Mouse (Mus musculus): ENCODE results near the gene Lzts2. TPM values are rescaled to one million over a fixed set of nuclear protein-coding genes. Genes with fewer than 3 reads are reported as not detected.
"Not testable (repeated sequence)": the region's sequence is repeated elsewhere in the genome, so short reads cannot be mapped to it uniquely, and the experiment has no call there.

The Lzts2 gene
- total RNA-seq, 2 experiments from 2014 or later = 60.9 to 77.8 TPM

DNA sequence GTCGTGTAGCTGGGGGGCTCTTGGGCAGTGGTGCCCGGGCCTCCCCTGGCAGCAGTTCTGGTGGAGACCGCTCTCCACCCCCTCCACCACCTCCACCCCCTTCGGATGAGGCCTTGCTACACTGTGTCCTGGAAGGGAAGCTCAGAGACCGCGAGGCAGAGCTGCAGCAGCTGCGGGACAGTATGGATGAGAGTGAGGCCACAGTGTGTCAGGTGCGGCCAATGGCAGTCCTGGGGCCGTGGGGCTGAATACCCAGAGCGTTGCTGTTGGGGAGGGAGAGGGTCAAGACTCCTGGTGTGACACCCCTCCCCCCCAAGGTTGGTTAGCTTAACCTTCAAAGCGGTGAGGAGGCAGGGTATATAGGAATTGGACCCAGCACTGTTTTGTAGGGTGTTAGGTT lies 9.8 kb downstream of the Lzts2 start:
- DNase-seq = no peak
- intact Hi-C loops (cut with DNase I) = no loop called here

DNA sequence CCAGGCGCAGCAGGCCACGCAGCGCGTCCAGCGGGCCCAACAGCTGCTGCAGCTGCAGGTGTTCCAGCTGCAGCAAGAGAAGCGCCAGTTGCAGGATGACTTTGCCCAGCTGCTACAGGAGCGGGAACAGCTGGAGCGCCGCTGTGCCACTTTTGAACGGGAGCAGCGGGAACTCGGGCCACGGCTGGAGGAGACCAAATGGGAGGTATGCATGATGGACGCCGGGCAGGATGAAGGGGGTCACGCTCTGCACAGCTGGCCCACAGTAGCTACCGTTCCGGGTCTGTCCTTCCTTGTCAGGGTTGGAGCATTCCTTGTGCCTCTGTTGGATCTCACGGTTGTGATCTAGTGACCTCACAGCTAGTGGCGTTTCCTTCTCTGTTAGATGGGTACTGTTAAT lies 10.6 kb downstream of the Lzts2 start:
- intact Hi-C loops (cut with DNase I) = no loop called here
- DNase-seq = no peak

DNA sequence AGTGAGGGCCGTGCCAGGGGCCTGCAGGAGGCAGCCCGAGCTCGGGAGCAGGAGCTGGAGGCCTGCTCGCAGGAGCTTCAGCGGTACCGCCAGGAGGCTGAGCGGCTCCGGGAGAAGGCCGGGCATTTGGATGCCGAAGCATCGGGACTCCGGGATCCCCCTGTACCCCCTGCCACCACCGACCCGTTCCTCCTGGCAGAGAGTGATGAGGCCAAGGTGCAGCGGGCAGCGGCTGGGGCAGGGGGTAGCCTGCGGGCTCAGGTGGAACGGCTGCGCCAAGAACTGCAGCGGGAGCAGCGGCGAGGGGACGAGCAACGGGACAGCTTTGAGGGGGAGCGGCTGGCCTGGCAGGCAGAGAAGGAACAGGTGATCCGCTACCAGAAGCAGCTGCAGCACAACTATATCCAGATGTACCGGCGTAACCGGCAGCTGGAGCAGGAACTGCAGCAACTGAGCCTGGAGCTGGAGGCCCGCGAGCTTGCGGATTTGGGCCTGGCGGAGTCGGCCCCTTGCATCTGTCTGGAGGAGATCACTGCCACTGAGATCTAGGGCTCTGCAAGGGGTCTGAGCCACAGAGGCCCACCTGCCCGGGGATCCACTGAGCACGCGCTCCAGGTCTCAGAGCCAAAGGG lies 11.8 kb downstream of the Lzts2 start:
- no peak for DNase-seq
- intact Hi-C loops (cut with DNase I) = no loop called here

DNA sequence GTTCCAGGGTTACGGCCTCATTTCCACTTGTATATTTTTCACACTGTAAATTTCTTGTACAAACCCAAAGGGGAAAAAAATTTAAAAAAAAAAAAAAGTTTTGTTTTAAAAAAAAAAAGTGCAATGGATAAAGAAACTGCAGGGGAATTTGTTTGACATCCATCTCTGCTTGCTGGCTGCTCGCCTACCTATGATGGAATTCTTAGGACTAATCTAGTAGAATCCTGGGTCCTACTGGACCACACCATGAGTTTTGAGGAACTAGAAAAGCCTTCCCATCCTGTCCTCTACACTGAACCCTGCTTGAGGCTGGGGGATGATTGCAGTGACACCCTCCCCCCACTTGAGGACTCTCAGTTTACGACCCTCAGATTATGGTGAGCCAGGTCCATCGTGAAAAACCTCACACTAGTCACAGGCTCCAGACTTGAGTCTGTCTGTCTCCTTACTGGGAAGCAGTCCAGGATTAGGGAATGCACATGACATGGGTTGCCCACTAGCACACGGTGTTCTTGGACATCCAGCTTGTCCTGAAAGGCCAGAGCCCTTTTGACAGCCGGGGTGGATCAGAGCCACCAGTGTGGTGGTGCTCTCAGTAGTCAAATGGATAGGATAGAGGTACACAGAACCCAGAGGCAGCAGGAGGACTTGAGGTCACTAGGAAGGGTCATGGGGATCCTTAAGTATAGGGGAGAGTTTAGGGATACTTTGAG lies 12.9 kb downstream of the Lzts2 start:
- peak; percentile 47 to 60 for DNase-seq

DNA sequence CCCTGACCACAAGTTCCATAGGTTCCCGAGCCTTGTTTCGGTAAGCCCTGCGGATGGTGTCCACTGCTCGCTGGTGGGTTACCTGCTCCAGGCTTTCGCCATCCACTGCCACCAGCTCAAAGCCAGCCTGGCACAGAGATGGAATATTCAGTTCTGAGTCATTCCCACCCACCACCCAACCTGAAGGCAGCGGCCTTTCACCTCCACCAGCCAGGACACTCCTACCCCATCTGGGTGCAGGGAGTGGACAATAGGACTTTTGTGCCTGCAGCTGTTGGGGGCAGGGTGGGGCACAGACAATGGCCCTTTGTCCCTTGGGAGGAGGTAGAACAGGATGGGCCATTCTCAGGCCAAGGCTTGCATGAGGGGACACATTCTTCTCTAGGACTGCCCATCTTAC lies 13.6 kb downstream of the Lzts2 start:
- DNase-seq = no peak
- intact Hi-C loops (cut with DNase I) = no loop called here

More for the DNA sequence above, 12.9 kb downstream of the Lzts2 start:
- intact Hi-C loops (cut with DNase I) = no loop called here

DNA sequence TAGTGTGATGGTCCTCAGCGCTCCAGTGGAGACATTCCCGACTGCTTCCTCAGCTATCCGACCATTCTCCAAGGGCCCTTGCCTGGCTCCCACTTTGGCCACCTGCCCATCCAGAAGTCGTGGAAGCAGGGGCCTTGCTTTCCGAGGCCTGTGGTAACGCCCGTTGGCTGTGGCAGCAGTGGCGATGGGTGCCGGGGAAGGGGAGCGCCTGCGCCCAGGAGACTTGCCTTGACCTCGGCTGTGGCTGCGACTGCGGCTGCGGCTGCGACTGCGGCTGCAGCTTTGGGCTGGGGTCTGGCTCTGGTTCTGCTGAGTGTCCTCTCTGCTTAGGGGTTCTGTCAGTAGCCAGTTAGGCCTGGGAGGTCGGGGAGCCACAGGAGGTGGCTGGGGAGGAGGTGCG lies 14.5 kb downstream of the Lzts2 start:
- DNase-seq = no peak
- intact Hi-C loops (cut with DNase I) = no loop called here

DNA sequence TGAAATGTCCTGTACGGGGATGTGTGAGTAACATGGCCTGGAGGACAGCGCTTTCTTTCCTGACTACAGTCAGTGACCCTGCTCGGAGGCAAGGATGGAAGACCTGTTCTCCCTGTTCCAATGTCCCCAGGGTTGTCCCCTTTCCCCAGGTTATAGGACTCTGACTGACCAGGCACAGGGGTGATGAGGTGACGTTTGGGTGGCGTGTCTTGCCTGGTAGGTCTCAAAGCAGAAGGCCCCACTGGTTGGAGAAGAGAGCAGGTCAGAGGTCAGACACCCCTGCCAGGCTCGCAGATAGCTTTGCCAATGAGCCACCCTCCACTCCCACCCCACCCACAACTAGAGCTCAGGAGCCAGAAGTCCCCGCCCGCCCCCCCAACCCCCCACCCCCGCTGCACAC lies 15.4 kb downstream of the Lzts2 start:
- no peak for DNase-seq
- intact Hi-C loops (cut with DNase I) = no loop called here

DNA sequence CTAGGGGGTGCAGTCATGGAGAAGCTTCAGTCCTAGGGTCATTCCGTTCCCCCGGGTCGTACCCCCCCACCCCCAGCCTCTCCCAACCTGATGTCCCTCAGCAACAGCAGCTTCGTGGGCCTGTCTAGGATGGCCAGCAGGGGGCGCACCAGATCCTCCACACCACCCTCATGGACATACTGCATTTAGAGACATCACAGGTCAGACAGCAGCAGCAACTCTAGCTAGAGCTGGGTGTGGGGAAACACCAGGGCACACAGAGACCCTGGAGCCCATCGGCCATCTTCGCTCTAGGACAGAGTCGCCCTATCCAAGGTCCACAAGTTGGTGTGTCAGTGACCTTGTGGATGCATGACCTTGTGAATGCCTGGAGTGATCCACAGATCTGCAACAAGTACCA lies 15.9 kb downstream of the Lzts2 start:
- peak; percentile 69 to 85 for DNase-seq
- intact Hi-C loops (cut with DNase I) = no loop called here

DNA sequence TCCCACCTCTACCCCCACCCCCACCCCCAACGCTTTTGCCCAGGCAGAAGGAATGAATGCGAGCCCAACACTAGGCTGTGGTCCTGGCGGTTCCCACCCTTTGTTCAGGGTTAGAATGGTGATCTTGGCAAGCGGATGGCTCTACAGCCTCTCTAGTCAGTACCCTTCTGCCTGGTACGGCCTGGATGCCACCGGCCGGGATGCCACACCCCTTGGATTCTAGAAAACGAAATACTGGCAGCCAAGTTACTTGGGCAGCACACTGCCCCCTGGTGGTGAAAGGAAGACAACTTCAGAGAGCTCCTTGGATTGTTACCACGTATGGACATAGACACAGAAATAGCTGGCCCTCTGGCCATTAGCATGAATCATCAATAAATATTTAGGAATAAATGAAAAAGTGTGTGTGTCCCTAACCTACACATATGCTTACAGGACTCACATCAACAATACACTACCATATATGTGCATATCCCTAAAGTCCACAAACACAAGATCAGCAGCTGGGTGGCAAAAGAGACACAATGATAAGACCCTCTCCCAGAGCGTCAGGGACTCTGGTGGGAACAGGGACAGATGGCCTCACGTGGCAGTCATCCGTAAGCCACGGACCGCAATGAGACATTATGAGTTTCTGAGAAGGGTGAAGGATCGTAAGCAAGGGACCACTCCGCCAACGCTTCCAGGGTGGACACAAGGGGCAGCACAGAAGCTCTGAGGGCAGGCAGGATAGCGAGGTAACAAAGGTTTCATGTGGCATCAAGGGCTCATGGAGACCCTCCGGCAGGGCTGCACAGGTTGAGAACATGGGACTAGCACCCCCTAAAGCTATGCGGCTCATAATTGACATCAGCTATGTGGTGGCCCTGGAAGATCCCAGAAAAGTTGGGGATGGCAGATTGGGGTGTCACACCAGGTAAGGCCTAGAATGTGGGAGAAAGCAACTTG lies 16.8 kb downstream of the Lzts2 start:
- peak; percentile 89 for DNase-seq
- intact Hi-C loops (cut with DNase I) = loop anchor here (1.0 kb wide), 1 partner anchor 19 kb away; no protein-coding TSS in a partner anchor

DNA sequence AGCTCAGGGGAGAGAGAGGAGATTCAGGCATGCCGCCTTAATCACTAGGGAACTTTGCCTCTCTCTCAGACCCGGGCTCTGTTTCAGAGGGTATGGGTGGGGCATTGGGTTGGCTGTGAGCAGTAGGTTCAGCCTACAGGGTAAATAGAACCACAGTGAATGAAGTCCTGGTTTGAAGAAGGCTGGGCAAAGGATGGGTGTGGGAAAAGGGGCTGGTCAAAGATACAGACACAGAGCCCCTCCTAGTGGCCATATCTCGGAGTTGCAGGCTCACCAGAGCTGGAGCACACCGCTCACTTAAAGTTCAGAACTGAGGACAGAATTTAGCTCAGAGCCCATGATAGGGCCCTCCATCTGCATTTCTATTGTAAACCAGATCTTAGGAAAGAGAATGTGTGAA lies 17.6 kb downstream of the Lzts2 start:
- intact Hi-C loops (cut with DNase I) = loop anchor here (1.0 kb wide), 1 partner anchor 19 kb away; no protein-coding TSS in a partner anchor
- DNase-seq = peak; percentile 87 to 89

DNA sequence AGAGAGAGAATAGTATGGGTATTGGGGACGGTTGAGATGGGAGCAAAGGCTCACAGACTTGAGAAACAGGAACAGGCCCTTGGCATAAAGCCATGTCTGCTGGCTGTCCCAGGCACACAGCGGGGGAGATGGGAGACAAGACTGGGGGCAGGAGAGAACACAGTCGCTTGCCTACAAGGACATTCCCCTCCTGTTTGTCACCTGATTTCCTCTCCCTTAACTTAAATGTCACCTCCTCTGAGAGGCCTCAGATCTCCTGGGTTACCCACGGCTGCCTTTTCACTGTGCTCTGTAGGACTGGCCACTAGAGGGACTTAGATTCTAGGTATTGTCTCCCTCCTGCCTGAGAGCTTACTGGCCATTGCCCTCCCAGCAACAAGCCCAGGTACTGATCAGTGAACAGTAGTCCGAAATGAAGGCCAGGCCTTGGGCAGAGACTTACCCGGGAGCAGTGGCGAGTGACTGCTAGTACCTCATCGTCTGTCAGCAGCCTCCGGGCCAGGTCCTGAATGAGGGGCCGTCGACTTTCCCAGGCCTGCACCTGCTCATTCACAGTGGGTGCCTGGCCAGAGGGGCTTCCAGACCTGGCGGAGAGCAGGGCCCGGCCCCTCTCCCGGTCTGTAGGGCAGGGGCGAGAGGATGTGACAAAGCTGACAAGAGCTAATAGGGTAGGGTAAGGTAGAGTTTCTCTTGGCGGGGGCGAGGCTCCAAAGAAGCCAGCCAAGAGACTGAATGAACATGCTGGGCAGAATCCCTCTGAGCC lies 18.5 kb downstream of the Lzts2 start:
- intact Hi-C loops (cut with DNase I) = no loop called here
- DNase-seq = peak; percentile 50 to 53

DNA sequence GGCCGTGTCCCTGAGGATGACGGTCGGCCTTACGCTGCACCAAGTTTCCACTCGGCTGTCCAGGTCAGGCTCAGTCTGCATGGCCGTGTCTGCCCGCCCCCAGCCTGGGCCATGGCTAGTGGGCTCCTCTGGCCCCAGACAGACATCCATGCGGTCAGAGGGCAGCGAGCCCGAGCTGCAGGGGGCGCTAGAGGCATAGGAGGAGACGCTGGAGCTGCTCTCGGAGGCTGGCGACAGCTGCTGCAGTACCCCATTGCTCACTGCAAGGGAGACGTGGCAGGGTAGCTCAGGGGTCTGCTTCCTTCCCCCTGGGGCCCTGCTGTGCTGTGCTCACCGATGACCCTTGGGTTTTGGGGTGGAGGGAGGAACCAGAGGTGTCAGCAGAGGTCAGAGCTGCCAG lies 22.7 kb downstream of the Lzts2 start:
- intact Hi-C loops (cut with DNase I) = no loop called here

DNA sequence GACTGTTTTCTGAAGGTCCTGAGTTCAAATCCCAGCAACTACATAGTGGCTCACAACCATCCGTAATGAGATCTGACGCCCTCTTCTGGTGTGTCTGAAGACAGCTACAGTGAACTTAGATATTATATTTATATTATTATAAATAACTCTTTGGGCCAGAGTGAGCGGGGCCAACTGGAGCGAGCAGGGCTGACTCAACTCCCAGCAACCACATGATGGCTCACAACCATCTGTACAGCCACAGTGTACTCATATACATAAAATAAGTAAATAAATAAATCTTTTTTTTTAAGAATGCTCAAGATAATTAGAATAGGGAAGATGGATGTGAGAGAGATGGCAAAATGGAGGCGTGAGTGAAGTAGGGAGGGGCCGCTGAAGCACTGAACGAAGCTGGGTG lies 24.0 kb downstream of the Lzts2 start:
- DNase-seq; intact Hi-C loops (cut with DNase I): not testable (repeated sequence)

More for the DNA sequence above, 22.7 kb downstream of the Lzts2 start:
- peak in 1 of 2 experiments; percentile 61 for DNase-seq

DNA sequence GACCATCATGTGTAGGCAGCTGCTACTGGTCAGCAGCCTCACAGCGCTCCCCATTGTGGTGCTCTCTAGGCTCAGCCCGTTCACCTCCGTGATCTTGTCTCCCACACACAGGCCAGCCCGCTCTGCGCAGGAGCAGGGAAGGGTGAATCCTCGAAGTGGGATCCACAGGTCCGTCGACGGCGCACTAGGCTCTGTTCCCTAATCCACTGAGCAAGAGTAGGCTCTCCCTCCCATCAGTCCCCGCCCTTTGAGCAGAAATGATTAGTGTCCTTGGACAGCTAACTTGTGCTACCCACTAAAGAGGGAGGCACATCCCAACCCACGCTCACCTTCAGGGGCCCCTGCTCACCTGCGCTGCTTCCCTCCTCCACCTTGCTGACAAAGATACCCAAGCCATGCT lies 26.0 kb downstream of the Lzts2 start:
- intact Hi-C loops (cut with DNase I) = loop anchor here (5.0 kb wide), 1 partner anchor 33 kb away; the partner anchor contains the start of genes Mrpl43 and Twnk
- DNase-seq = no peak

DNA sequence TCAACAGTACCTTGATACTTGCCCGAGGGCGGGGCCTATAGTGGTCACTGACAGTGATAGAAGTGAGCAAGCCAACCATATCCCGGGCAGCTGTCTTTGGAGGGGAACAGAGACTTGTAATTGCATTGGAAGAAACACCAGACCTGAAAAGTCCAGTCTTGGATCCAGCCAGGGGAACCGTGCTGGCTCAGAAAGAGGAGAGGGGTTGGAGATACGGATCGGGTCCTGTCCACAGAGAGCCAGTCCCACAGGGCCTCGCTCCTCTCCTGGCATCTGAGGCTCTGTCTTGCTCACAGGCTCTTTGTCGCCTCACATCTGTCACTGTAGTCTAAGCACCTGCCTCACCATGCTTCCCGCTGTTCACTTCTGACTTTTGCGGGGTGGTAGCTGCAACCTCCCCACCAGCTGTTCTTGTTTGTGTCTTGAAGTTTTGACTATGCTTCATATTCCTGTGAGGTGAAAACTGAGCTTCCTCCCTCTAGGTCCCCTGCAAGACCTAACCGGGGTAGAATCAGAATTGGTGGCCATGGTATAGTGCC lies 30.2 kb downstream of the Lzts2 start:
- intact Hi-C loops (cut with DNase I) = loop anchor here (5.0 kb wide), 1 partner anchor 37 kb away; the partner anchor contains the start of genes Mrpl43 and Twnk
- DNase-seq = no peak

DNA sequence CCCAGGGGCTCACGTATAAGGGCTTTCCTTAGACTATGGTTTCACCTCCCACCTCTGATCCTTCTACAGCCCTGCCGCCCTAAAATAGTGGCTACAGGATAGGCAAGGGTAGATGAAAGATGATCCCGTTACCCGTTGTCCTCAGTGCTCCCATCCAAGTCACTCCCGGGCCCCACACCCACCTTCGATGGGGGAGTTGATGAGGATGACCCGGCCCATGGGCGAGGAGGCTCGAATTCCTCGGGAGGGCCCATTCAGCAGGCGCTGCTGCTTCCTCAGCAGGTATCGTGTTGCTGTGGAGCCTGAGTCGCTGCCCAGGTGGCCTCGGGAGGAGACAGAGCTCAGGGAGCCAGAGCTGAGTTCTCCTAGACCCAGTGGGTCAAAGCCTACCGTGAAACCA lies 31.0 kb downstream of the Lzts2 start:
- intact Hi-C loops (cut with DNase I) = no loop called here
- DNase-seq = no peak

DNA sequence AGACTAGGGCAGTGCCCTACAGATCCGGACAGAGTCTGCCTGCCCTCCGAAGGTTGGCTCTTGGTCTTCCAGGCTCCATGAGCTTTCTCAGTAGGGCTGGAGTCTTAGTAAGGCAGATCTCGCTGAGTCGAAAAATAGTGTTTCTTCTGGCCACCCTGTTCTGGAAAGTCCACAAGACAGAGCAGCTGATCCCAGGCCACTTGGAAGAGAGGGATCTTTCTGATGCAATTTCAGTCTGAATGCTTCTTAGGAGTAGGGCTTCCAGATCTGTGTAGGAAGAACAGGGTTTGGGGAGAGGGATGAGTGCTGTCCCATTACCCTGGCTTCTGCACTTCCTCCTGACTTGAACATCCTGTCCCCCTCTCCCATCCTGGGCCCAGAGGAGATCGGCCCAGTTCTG lies 31.4 kb downstream of the Lzts2 start, which contains the start of gene Pdzd7:
Pdzd7 (minus strand) TSS at position 67 of the 400 bp plus-strand sequence.
- intact Hi-C loops (cut with DNase I) = no loop called here
- DNase-seq = no peak

DNA sequence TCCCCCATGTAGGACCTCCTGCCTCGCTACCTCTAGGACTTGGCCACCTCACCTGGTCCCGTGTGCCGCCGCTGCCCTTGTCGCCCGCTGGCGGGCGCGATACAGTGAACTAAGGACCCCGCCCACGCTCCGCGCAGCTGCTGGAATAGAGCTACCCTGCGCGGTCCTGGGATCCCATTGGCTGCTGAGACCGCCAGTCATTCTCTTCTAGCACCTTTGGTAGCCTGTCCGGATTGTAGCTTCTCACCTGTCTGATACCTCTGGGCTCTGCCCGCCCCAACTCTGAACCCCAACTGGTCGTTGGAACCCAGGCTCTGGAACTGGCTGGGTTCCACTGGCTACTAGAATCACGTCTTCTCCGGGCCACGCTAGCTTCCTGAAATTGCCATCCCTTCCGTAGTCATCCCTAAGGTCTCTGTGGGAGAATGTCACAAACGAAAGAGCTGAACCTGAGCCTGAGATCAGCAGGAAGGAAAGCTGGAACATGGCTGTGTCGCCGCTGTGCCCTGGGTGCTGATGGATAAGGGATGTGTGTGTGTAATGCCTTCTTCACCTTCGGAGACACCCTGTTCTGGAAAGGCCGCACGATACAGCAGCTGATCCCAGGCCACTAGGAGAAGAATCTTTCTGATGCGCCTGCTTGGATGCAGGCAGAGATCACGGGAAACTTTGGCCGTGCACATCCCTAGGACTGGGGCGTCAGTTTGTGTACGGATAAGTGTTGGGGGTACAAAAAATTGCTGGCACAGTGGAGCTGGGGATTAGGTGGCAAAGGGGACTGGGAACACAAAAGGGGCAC lies 32.5 kb downstream of the Lzts2 start:
- DNase-seq = peak; percentile 81 to 83
- intact Hi-C loops (cut with DNase I) = no loop called here

DNA sequence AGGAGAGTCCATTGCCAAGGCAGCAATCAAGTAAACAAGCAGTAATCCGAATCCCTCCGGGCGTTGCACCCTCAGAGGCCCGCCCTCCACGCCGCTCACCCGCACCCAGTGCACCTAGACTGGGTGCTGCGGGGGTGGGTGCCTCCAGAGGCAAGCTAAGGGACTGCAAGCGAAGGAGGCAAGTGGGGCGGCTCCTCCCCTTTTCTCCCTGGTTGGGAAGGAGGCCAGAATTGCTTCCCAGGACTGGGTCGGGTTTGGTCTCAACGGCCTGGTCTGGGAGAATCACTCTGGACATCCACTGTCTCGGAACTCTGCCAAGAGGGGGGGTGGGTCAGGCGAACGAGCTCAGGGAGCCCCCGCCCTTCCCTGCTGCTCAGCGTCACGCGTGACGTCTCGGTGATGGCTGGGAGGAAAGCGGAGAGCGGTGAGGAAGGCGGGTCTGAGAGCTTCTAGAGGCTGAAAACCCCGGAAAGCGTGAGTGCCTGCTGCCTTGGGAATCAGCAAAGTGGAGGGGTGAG lies 33.3 kb downstream of the Lzts2 start, which contains the start of gene Sfxn3:
Sfxn3 (plus strand) TSS at position 87 of the 518 bp plus-strand sequence.
- DNase-seq = peak; percentile 96 to 98
- intact Hi-C loops (cut with DNase I) = no loop called here

Measured in heart, postnatal 10 days (tissue).